Mouse (Mus musculus) bone marrow, adult 2 months (tissue): ENCODE measurements around the gene Ube2k. TPM values are rescaled to one million over a fixed set of nuclear protein-coding genes. Genes with fewer than 3 reads are reported as not detected.
"Not testable (repeated sequence)": the region's sequence is repeated elsewhere in the genome, so short reads cannot be mapped to it uniquely, and the experiment has no call there.

ENCODE experiments used
- H3K27ac ChIP-seq: fragments of 200-500 bp; 2 replicates; pipeline ENCODE4 v1.5.1; 2012; ENCODE audit warnings: low read depth, mild to moderate bottlenecking, control low read depth, inconsistent platforms, low read length; ENCODE audit not compliant: control insufficient read depth, poor library complexity, insufficient read depth
- H3K4me1 ChIP-seq: fragments of 200-500 bp; 2 replicates; pipeline ENCODE4 v1.6.1; 2011; ENCODE audit warnings: low read length; ENCODE audit not compliant: control insufficient read depth, insufficient read depth
- H3K4me3 ChIP-seq: fragments of 200-500 bp; replicated peaks from 2 replicates; pipeline ENCODE3; 2011; ENCODE audit warnings: mild to moderate bottlenecking, low read depth, low read length, control low read depth; ENCODE audit not compliant: control insufficient read depth
- CTCF ChIP-seq: fragments of 200-500 bp; IDR thresholded peaks from 2 replicates; pipeline ENCODE4 v1.5.1; 2011; ENCODE audit warnings: low read length, control low read depth; ENCODE audit not compliant: control insufficient read depth, insufficient read depth
- POLR2A ChIP-seq: fragments of 200-500 bp; IDR thresholded peaks from 2 replicates; pipeline ENCODE4 v1.6.1; 2011; ENCODE audit warnings: low read depth, mild to moderate bottlenecking, control low read depth, low read length, borderline replicate concordance; ENCODE audit not compliant: control insufficient read depth
- WGBS: fragments of 180-500 bp; shearing (Covaris S2); methylation state at CpG from one replicate; pipeline ENCODE4 v1.1.7; 2018; 5-methylcytosine and 5-hydroxymethylcytosine counted together
- polyA plus RNA-seq: library from polyadenylated mRNA; stranded (reverse); fragments of >200 nt; gene quantifications from 2 replicates; pipeline ENCODE4 v1.2.4, GENCODE M21; 2011; ENCODE audit warnings: low replicate concordance; ENCODE audit not compliant: missing spikeins, insufficient read depth, insufficient read length

The Ube2k gene
- polyA plus RNA-seq, 1 experiment, result 126 TPM

DNA sequence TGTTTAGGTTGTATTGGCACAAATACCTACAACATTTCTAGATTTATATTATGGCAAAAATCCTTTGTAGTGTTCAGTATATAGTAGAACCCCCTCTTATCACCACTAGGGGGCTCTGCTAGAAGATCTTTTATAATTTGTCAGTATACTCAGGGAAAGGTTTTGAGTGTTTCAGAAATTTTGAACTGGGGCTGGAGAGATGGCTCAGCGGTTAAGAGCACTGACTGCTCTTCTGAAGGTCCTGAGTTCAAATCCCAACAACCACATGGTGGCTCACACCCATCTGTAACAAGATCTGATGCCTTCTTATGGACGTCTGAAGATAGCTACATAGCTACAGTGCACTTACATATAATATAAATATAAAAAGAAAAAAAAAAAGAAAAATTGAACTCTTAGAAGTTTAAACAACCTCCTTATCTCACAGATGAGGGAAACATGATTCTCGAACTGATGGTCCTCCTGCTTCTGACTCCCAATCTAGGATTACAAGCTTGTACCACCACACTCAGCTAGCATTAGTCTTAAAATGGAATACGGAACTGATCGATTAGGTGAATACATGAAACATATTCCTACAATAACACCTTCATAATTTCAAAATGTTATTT is 1.5 kb upstream of the Ube2k start:
- no peak overlapping the region for H3K4me3 ChIP-seq
- no peaks in the 10 kb centered on the region; the same call in 1 of the 2 replicates for H3K4me1 ChIP-seq
- TF ChIP-seq CTCF (no peak), POLR2A (no peak)
- WGBS, result 43% methylated on average over 5 of the region's 5 CpGs
- H3K27ac ChIP-seq, result no peak overlapping the region

GRCm38 (mm10) chr5:65536068-65536465 is 966 bp upstream of the Ube2k start:
- WGBS, result 69% methylated on average over 10 of the region's 10 CpGs
- Histone ChIP-seq H3K27ac (peak overlapping the region; percentile 100; the same call in 1 of the 2 replicates), H3K4me3 (peak overlapping the region; percentile 100)
- H3K4me1 ChIP-seq, result not testable (repeated sequence)

- Histone ChIP-seq H3K4me1 (no peaks in the 10 kb centered on the region; the same call in 1 of the 2 replicates), H3K4me3 (peak overlapping the region; percentile 100), H3K27ac (peak overlapping the region; percentile 100)
- no peak for TF ChIP-seq POLR2A
- TF ChIP-seq CTCF, result no peak
- 1% methylated on average over 48 of the region's 59 CpGs for WGBS
These were observed 513 bp downstream of the Ube2k start for GRCm38 (mm10) chr5:65537420-65538071.

DNA sequence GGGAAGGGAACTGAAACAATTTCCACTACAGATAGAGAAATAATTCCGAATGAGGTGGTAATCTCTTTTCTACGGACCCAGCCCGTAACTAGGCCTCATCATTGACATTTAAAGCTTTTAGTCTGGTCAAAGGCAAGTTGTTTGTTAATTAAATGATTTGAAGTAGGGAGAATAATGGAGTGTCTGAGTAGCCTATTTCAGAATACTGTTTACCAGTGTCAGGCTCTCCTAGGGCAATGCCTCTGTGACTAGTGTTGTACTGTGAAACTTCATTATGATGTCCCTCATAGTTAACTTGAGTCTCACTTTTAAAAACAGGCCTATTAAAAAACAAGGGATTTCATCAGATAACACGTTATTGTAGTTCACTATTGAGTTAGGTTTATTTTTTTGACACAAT is 1.1 kb downstream of the Ube2k start:
- Histone ChIP-seq H3K4me3 (peak overlapping the region; percentile 100), H3K27ac (peak overlapping the region; percentile 100), H3K4me1 (no peaks in the 10 kb centered on the region; the same call in 1 of the 2 replicates)
- 2% methylated on average over 4 of the region's 4 CpGs for WGBS
- TF ChIP-seq POLR2A, result no peak
- no peak for TF ChIP-seq CTCF

- Histone ChIP-seq H3K4me3 (no peak overlapping the region), H3K27ac (no peak overlapping the region), H3K4me1 (no peaks in the 10 kb centered on the region; the same call in 1 of the 2 replicates)
- WGBS, result 16% methylated on average over 4 of the region's 4 CpGs
- TF ChIP-seq POLR2A (no peak), CTCF (no peak)
These were observed 1.8 kb downstream of the Ube2k start for GRCm38 (mm10) chr5:65538829-65539228.

GRCm38 (mm10) chr5:65539786-65540185 is 2.8 kb downstream of the Ube2k start:
- TF ChIP-seq POLR2A (no peak), CTCF (no peak)
- Histone ChIP-seq H3K4me1 (no peaks in the 10 kb centered on the region; the same call in 1 of the 2 replicates), H3K27ac (no peak overlapping the region), H3K4me3 (no peak overlapping the region)
- WGBS, result 85% methylated on average over 3 of the region's 3 CpGs

GRCm38 (mm10) chr5:65541889-65542288 is 4.9 kb downstream of the Ube2k start:
- no peak overlapping the region for H3K4me3 ChIP-seq
- H3K4me1 ChIP-seq, result no peaks in the 10 kb centered on the region; the same call in 1 of the 2 replicates
- H3K27ac ChIP-seq, result no peak overlapping the region
- 86% methylated on average over 3 of the region's 3 CpGs for WGBS
- no peak for TF ChIP-seq CTCF
- no peak for TF ChIP-seq POLR2A

DNA sequence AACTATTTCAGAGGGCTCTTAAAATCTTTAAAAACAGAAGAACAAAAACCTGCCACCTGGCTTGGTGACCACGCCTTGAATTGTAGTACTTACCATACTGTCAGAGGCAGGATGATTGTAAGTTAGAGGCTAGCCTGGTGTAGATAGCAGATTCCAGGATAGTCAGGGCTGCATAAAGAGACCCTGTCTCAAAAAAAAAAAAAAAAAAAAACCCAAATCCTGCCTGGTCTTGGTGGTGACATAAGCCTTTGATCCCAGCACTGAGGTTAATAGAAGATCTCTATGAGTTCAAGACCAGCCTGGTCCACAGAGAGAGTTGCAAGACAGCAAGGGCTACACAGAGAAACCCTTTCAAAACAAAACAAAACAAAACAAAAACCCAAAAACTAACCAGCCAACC is 6.5 kb downstream of the Ube2k start:
- Histone ChIP-seq H3K27ac (no peak overlapping the region), H3K4me1 (no peaks in the 10 kb centered on the region; the same call in 1 of the 2 replicates), H3K4me3 (no peak overlapping the region)
- TF ChIP-seq CTCF (no peak), POLR2A (no peak)
- WGBS, result 78% methylated on average over 1 of the region's 1 CpGs
